Mouse (Mus musculus): Measurements from ENCODE around the gene Lman2.

GRCm38 (mm10) chr13:55405783-55406390 is 43.3 kb upstream of the Lman2 start:
- TF ChIP-seq CTCF (IDR thresholded peaks at IDR 0.05; ENCODE audit: control insufficient read depth, insufficient read depth, insufficient replicate concordance, low read depth, low read length) (no peak), POLR2A (IDR thresholded peaks at IDR 0.05; ENCODE audit: control insufficient read depth, low read depth, low read length) (no peak)

All from testis, adult 2 months (tissue).